Mouse (Mus musculus) forelimb bud, embryonic 11.5 days (tissue): ENCODE results near the gene Kbtbd13.
"Not testable (repeated sequence)": the region's sequence is repeated elsewhere in the genome, so short reads cannot be mapped to it uniquely, and the experiment has no call there.

Source experiments
- DNase-seq: peaks from one replicate; pipeline ENCODE4 v3.0.0-alpha.2; 2012; ENCODE audit warnings: low read depth, low spot score

The Kbtbd13 gene

GRCm38 (mm10) chr9:65353251-65353650 is 38.2 kb downstream of the Kbtbd13 start:
- DNase-seq, result no peak

- no peak for DNase-seq
Observed at GRCm38 (mm10) chr9:65347112-65347850, 44.2 kb downstream of the Kbtbd13 start.

GRCm38 (mm10) chr9:65346476-65347111 is 44.9 kb downstream of the Kbtbd13 start:
- peak; percentile 27 for DNase-seq

GRCm38 (mm10) chr9:65345854-65346475 is 45.5 kb downstream of the Kbtbd13 start, which contains the start of gene Pdcd7:
Pdcd7 (plus strand) TSS chr9:65346104.
- peak; percentile 98 for DNase-seq

GRCm38 (mm10) chr9:65345439-65345838 is 46.0 kb downstream of the Kbtbd13 start:
- not testable (repeated sequence) for DNase-seq

GRCm38 (mm10) chr9:65340414-65340813 is 51.0 kb downstream of the Kbtbd13 start:
- DNase-seq, result no peak

- no peak for DNase-seq
Observed at GRCm38 (mm10) chr9:65339146-65339545, 52.3 kb downstream of the Kbtbd13 start.
